Mouse (Mus musculus) layer of hippocampus, adult 2 months (tissue): Measurements from ENCODE around the gene Syt3. TPM values are rescaled to one million over a fixed set of nuclear protein-coding genes. Genes with fewer than 3 reads are reported as not detected.

ENCODE experiments used
- DNase-seq, 2 experiments: peaks; one replicate each; pipeline ENCODE4 v3.0.0; 2022; ENCODE audit warnings: low spot score in 2 of 2
- H3K27ac ChIP-seq: fragments of 200-600 bp; 2 replicates; pipeline ENCODE4 v1.8.1; 2022
- H3K4me3 ChIP-seq: fragments of 200-600 bp; 2 replicates; pipeline ENCODE4 v1.8.1; 2022; ENCODE audit warnings: mild to moderate bottlenecking
- CTCF ChIP-seq: fragments of 200-600 bp; conservative IDR thresholded peaks from 2 replicates; pipeline ENCODE4 v1.8.1; 2022; ENCODE audit warnings: antibody characterized with exemption, mild to moderate bottlenecking, moderate library complexity
- total RNA-seq, 2 experiments: library from RNA; stranded (reverse); gene quantifications; 2 replicates each; pipeline ENCODE4 v1.2.3; 2021

Gene Syt3
- total RNA-seq, 2 experiments from 2014 or later, result 89.4 to 95.9 TPM

GRCm38 (mm10) chr7:44392341-44392740 is 8.4 kb downstream of the Syt3 start:
- Histone ChIP-seq H3K4me3 (no peak overlapping the region), H3K27ac (no peak overlapping the region)
- DNase-seq, result no peak
- TF ChIP-seq CTCF, result no peak

- TF ChIP-seq CTCF, result no peak
- DNase-seq, result no peak
- no peak overlapping the region for H3K4me3 ChIP-seq
- no peak overlapping the region for H3K27ac ChIP-seq
These were observed 9.4 kb downstream of the Syt3 start for GRCm38 (mm10) chr7:44393284-44393683.

- peak in 1 of 2 experiments; percentile 63 for DNase-seq
- no peak overlapping the region for H3K4me3 ChIP-seq
- TF ChIP-seq CTCF, result peak; percentile 81
- H3K27ac ChIP-seq, result no peak overlapping the region
These were observed 14.7 kb downstream of the Syt3 start for GRCm38 (mm10) chr7:44398570-44398969.

GRCm38 (mm10) chr7:44401673-44402072 is 17.8 kb downstream of the Syt3 start:
- no peak for DNase-seq
- no peak overlapping the region for H3K4me3 ChIP-seq
- TF ChIP-seq CTCF, result no peak
- no peak overlapping the region for H3K27ac ChIP-seq

- peak overlapping the region; percentile 98 for H3K27ac ChIP-seq
These were observed 21.6 kb downstream of the Syt3 start for GRCm38 (mm10) chr7:44405346-44406014.

GRCm38 (mm10) chr7:44406015-44406355 is 22.1 kb downstream of the Syt3 start:
- no peak for DNase-seq
- 0 out of 2 replicates have a peak overlapping the region, but pooled peaks have one; percentile 43 for H3K27ac ChIP-seq
- no peak for TF ChIP-seq CTCF
- no peak overlapping the region for H3K4me3 ChIP-seq

More at GRCm38 (mm10) chr7:44405346-44406014, 21.6 kb downstream of the Syt3 start:
- peak; percentile 94 to 99 for DNase-seq
- peak overlapping the region; percentile 53 for H3K4me3 ChIP-seq
- no peak for TF ChIP-seq CTCF

- peak; percentile 40 for TF ChIP-seq CTCF
- Histone ChIP-seq H3K4me3 (no peak overlapping the region), H3K27ac (no peak overlapping the region)
- no peak for DNase-seq
These were observed 27.2 kb downstream of the Syt3 start for GRCm38 (mm10) chr7:44411144-44411543.

GRCm38 (mm10) chr7:44413307-44413706 is 29.4 kb downstream of the Syt3 start:
- Histone ChIP-seq H3K27ac (no peak overlapping the region), H3K4me3 (no peak overlapping the region)
- no peak for TF ChIP-seq CTCF
- no peak for DNase-seq

- DNase-seq, result no peak
- Histone ChIP-seq H3K4me3 (peak overlapping the region; percentile 57), H3K27ac (peak overlapping the region; percentile 85)
- no peak for TF ChIP-seq CTCF
These were observed 43.8 kb downstream of the Syt3 start for GRCm38 (mm10) chr7:44427666-44428065.

GRCm38 (mm10) chr7:44428171-44428950 is 44.5 kb downstream of the Syt3 start:
- H3K4me3 ChIP-seq, result peak overlapping the region; percentile 57
- DNase-seq, result peak in 1 of 2 experiments; percentile 66
- H3K27ac ChIP-seq, result peak overlapping the region; percentile 85
- 0 out of 2 replicates have a peak, but pooled peaks have one; percentile 12 for TF ChIP-seq CTCF

GRCm38 (mm10) chr7:44428968-44429521 is 45.1 kb downstream of the Syt3 start, which contains the start of gene Lrrc4b:
TSS of gene Lrrc4b (plus strand) at chr7:44429018.
- peak within 1 kb of the TSS; percentile 83 for H3K4me3 ChIP-seq
- H3K27ac ChIP-seq, result peak within 1 kb of the TSS; percentile 99
- TF ChIP-seq CTCF, result peak; percentile 40
- DNase-seq, result peak; percentile 81 to 87

GRCm38 (mm10) chr7:44429534-44430488 is 45.9 kb downstream of the Syt3 start:
- peak overlapping the region; percentile 83 for H3K4me3 ChIP-seq
- peak overlapping the region; percentile 99 for H3K27ac ChIP-seq
- no peak for TF ChIP-seq CTCF
- peak in 1 of 2 experiments; percentile 54 for DNase-seq
